ENCODE assay signal across 12 mouse cellular contexts in the genomic region with DNA sequence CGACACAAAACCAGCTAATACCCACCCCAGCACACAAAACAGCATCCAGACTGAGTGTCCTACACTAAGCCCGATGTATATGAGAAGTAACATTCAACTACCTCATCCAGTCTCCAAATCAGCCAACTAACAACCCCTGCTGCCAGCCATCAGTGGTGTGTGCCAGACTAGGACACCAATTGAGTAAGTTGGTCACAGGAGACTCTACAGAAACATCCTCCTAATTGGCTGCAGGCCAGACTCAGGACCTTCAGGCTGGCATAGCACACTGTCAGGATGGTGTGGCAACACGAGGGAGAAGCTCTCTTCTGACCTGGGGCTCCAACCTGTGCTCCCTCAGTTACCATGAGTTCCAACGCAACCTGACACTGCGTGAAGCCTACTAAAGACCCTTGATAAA.
DNase-seq lines count a peak whose midpoint lies in the region; ATAC-seq and TF ChIP-seq lines count a peak whose summit lies in the region.
"Had no signal": no experiment of that assay in that cellular context is flagged by ENCODE, and none has a peak within 500 bp of the region (broad histone marks: within the 10 kb centered on the region; RNA-seq: fewer than 3 reads in every experiment).

No protein-coding gene starts in this region.

- 83% methylated on average over 5 of the region's 5 CpGs for WGBS in kidney, embryonic 15.5 days
- 90% methylated on average over 5 of the region's 5 CpGs for WGBS in forebrain, postnatal 0 days

- no peaks in the 10 kb centered on the region for H3K27me3 ChIP-seq in kidney, embryonic 15.5 days
- no peaks in the 10 kb centered on the region for H3K27me3 ChIP-seq in forebrain, postnatal 0 days (ENCODE audit: insufficient read depth, low read length)
- H3K27me3 ChIP-seq: heart, embryonic 12.5 days; limb, embryonic 15.5 days had no signal

- H3K9me3 ChIP-seq in kidney, embryonic 15.5 days (replicated peaks) = no peaks in the 10 kb centered on the region
- no peaks in the 10 kb centered on the region for H3K9me3 ChIP-seq in forebrain, postnatal 0 days (ENCODE audit: low read length)
- H3K9me3 ChIP-seq: heart, embryonic 12.5 days; limb, embryonic 15.5 days; midbrain, embryonic 10.5 days had no signal

- peaks cover 32% of the 10 kb centered on the region for H3K4me1 ChIP-seq in kidney, embryonic 15.5 days
- H3K4me1 ChIP-seq in forebrain, postnatal 0 days (ENCODE audit: insufficient read depth) = no peaks in the 10 kb centered on the region

- no peak for ATAC-seq in kidney, embryonic 15.5 days (replicated peaks; ENCODE audit: low FRiP score)
- ATAC-seq in granulocyte monocyte progenitor cell, adult 5-6 weeks (replicated peaks; ENCODE audit: poor library complexity, severe bottlenecking) = peak; percentile 28
- ATAC-seq in forebrain, postnatal 0 days = no peak

- DNase-seq in kidney, adult 11 months = no peak
- peak; percentile 57 for DNase-seq in 416B (ENCODE audit: low read depth)
- DNase-seq in CD4-positive helper T cell, adult 2 months (ENCODE audit: low read depth, low spot score) = peak; percentile 35
- no peak for DNase-seq in T-cell, adult 2 months (ENCODE audit: low spot score)
- no peak for DNase-seq in forebrain, postnatal 0 days
- no peak for DNase-seq in right cerebral cortex, adult 2 months (ENCODE audit: low spot score in 2 of 2)

- H3K4me2 ChIP-seq in kidney, embryonic 15.5 days = no peak overlapping the region
- H3K4me2 ChIP-seq in forebrain, postnatal 0 days (ENCODE audit: low read depth) = no peak overlapping the region
- H3K4me2 ChIP-seq: heart, embryonic 12.5 days; hindbrain, embryonic 14.5 days; limb, embryonic 15.5 days had no signal

- no peaks in the 10 kb centered on the region for H3K36me3 ChIP-seq in kidney, embryonic 15.5 days
- H3K36me3 ChIP-seq in forebrain, postnatal 0 days (ENCODE audit: insufficient read depth) = no peaks in the 10 kb centered on the region
- H3K36me3 ChIP-seq: heart, embryonic 12.5 days; limb, embryonic 15.5 days; midbrain, embryonic 10.5 days had no signal

- H3K9ac ChIP-seq in kidney, embryonic 15.5 days = no peak overlapping the region
- H3K9ac ChIP-seq in forebrain, postnatal 0 days = no peak overlapping the region
- H3K9ac ChIP-seq: heart, embryonic 12.5 days; hindbrain, embryonic 14.5 days; limb, embryonic 15.5 days had no signal

- H3K27ac ChIP-seq in kidney, embryonic 15.5 days = 0 out of 2 replicates have a peak overlapping the region, but pooled peaks have one; percentile 10
- H3K27ac ChIP-seq in forebrain, postnatal 0 days (ENCODE audit: low read depth, low read length) = no peak overlapping the region
- H3K27ac ChIP-seq: hindbrain, embryonic 14.5 days; limb, embryonic 15.5 days had no signal

- H3K4me3 ChIP-seq in kidney, embryonic 15.5 days (replicated peaks) = no peak overlapping the region
- no peak overlapping the region for H3K4me3 ChIP-seq in forebrain, postnatal 0 days (ENCODE audit: low read depth, low read length)
- H3K4me3 ChIP-seq: heart, embryonic 12.5 days; limb, embryonic 15.5 days; midbrain, embryonic 10.5 days had no signal

- TF ChIP-seq CTCF in forebrain, postnatal 0 days (IDR thresholded peaks at IDR 0.05; ENCODE audit: low read depth) = no peak

Comparison
In these comparisons a context has a peak if more than half of its experiments do, and no peak if none do; other contexts are left out.
1. DNase-seq: peak in 416B (single experiment) and CD4-positive helper T cell, adult 2 months (single experiment); none in kidney, adult 11 months (single experiment), T-cell, adult 2 months (single experiment), forebrain, postnatal 0 days (single experiment) and right cerebral cortex, adult 2 months (0 of 2).